Mouse (Mus musculus) stomach, adult 2 months (tissue): ENCODE data around the gene Rpp38. TPM values are rescaled to one million over a fixed set of nuclear protein-coding genes. Genes with fewer than 3 reads are reported as not detected.

Source experiments
- polyA plus RNA-seq: library from polyadenylated mRNA; depleted of rRNA; stranded (reverse); fragments of >200 nt; gene quantifications from 2 replicates; pipeline ENCODE4 v1.2.3, GENCODE M21; 2012; rRNA removed

Rpp38 gene
- polyA plus RNA-seq: 1.0 and 1.1 TPM in 2 replicates

DNA sequence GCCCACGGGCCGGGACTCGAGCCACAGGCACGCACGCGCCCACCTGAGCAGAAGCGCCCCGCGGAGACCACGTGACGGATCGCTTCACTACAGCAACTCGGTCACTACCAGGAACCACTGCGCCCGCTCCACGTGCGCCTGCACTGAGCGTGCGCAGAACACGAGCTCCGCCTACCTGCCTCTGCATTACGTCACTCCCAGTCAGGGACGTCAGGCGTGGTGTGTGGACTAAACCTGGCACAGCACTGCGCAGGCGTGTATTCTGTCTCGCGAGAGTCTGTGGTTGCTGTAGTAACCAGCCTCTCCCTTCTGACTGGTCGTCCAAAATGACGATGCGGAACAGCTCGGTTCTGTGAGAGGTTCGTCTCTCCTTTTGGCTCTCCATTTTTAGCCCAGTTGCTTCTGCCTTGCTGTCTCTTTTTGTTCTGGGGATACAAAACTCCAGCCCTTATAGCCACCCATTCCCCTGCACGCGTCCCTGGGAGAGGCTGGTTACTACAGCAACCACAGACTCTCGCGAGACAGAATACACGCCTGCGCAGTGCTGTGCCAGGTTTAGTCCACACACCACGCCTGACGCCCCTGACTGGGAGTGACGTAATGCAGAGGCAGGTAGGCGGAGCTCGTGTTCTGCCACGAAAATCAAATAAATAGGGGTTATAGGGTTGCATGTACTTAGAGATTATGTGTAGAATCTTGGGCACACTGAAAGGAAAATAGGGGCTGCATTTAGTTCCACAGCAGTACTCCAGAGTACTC lies at the start of gene Rpp38:
TSS of gene Rpp38 (minus strand) at position 160 of the 759 bp plus-strand sequence.

DNA sequence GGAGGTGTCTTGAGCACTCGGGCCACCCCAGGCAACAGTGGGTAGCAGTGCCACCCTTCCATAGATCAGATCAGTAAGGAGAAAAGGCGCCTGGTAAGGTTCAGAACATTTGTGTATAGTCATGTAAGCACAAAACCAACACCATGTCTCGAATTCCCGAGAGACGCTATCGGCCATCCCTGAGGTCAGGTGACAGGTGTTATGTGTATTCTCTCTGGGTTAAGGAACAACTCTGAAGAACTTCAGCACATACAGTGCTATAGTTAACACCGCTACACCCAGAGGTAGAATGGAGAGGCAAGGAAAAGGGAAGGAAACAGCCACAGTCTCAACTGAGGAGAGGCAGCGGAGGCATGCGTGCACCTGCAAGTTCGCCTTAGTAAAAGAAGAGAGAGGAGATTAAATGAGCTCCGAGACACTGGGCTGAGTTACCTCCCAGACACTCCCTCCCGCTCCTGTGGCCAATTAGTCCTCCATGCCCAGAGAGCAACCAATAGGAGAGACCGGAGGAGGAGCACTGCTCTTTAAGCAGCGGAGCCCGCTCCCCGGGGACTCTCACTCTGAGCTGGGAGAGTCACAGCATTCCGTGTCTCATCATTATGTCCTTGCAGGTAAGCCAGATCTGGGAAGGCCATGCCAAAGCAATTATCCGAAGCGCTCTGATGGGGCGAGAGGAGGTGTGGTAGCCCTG lies 3.3 kb upstream of the Rpp38 start, which contains the start of gene Acbd7:
TSS of gene Acbd7 (plus strand) at position 558 of the 691 bp plus-strand sequence.

GRCm38 (mm10) chr2:3283602-3284472 lies 48.6 kb downstream of the Rpp38 start, which contains the start of gene Nmt2:
Nmt2 (plus strand) TSS chr2:3284212.

Other genes starting within 250 kb of the Rpp38 start
- gene Fam171a1, start 218.4 kb downstream of the Rpp38 start, polyA plus RNA-seq: 3.0 and 4.0 TPM in 2 replicates
- 1.8 and 3.0 TPM in 2 replicates for gene Nmt2, start 48.4 kb downstream of the Rpp38 start, polyA plus RNA-seq
- not detected in 2 replicates for gene Acbd7, start 3.5 kb upstream of the Rpp38 start, polyA plus RNA-seq
- gene Olah, start 64.6 kb upstream of the Rpp38 start, polyA plus RNA-seq: not detected in 2 replicates
- gene Meig1, start 90.0 kb upstream of the Rpp38 start, polyA plus RNA-seq: 0.15 TPM in 1 of 2 replicates, not detected in the other
- gene Dclre1c, start 91.5 kb upstream of the Rpp38 start, polyA plus RNA-seq: 0.65 and 0.77 TPM in 2 replicates
- 0.18 and 1.00 TPM in 2 replicates for gene Suv39h2, start 142.4 kb upstream of the Rpp38 start, polyA plus RNA-seq
- gene Gm45902, start 180.1 kb upstream of the Rpp38 start, polyA plus RNA-seq: 0.49 and 0.57 TPM in 2 replicates
- 3.5 and 4.7 TPM in 2 replicates for gene Hspa14, start 180.2 kb upstream of the Rpp38 start, polyA plus RNA-seq
- 0.12 and 0.18 TPM in 2 replicates for gene Cdnf, start 180.4 kb upstream of the Rpp38 start, polyA plus RNA-seq
- gene Fam107b, start 237.8 kb upstream of the Rpp38 start, polyA plus RNA-seq: 3.4 and 5.8 TPM in 2 replicates